Mouse (Mus musculus) naive thymus-derived CD4-positive, alpha-beta T cell, adult 2 months (primary cell): ENCODE data around the gene Tmem114.
A peak's percentile ranks its signal among the peaks of the same experiment; 100 is the strongest.

Source experiments
- DNase-seq: peaks from one replicate; pipeline ENCODE4 v3.0.0-alpha.2; 2011; ENCODE audit warnings: low read depth

Tmem114 gene

DNA sequence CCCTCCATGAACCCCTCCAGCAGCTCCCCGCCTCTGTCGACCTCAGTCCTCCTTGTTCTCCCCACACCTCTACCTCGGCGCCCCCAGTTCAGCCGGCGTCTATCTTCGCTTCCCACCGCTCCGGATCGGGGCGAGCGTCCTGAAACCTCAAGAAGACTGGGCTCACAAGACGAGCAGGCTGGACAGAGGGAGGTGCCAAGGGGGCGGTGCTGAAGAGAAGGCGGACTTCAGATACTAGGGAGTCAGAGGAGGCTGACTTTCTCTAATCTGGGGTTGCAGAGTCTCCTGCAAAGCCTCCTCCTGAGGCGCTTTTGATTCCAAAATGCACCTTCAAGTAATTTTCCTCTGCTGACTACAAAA lies at the start of gene Tmem114:
Gene Tmem114 (minus strand): TSS at position 166 of the 360 bp plus-strand sequence.
- no peak for DNase-seq

DNA sequence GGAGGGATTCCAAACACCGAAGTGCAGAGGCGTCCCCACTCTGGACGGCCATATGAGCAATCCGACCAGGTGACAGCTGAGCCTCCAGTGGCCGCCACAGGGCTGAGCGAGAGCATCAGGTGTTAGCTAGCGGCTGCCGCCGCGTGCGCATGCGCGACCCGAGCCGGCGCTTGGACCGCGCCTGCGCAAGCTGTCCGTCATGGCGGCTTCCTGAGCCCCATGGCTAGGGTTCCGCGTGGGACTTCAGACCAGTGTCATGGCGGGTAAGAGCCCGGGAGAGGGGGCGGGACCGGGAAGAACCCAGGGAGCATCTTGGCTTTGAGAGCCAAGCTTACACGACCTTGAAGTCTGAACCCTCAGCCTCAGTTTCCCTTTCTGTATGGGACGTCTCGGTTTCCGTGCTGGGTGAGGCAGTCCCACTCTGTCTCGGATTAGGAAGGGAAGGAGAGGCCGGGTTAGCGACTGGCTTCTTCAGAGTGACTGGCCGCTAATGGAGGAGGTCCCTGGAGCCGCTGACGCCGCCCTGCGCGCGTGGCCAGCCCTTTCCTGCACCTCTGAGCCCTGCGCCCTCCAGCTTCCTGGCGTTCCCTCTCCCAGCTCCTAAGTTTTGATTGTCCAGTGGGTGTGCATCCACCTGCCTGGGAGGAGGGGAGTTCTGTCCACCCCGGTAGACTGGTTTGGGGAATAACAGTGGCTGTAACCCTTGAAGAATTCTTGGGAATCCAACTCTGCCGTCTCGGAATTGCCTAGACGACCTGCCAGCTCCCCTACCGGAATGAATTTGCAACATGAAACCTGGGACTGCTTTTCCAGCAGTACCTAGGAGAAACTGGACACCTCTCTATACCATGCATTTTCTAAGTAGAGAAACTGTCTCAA lies 45.9 kb upstream of the Tmem114 start, which contains the start of gene Mettl22:
Gene Mettl22 (plus strand): TSS at position 186 of the 879 bp plus-strand sequence.
- DNase-seq, result peak; percentile 94

DNA sequence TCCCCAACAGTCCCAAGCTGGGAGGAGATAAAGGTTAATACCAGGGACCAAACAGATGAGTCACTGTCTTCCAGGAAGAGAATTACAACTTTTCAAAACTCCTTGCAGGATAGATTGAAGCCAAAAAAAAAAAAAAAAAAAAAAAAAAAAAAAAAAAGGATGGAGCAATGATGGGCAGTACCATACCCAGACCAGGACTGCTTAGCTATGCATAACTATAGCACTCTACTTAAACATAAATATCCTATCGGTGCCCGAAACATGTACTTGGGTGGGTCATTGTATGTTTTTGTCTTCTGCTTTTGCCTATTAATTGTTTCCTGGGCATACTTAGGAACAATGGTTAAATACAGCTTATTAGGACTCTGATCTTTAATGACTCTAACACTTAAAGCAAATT lies 45.2 kb upstream of the Tmem114 start:
- no peak for DNase-seq

DNA sequence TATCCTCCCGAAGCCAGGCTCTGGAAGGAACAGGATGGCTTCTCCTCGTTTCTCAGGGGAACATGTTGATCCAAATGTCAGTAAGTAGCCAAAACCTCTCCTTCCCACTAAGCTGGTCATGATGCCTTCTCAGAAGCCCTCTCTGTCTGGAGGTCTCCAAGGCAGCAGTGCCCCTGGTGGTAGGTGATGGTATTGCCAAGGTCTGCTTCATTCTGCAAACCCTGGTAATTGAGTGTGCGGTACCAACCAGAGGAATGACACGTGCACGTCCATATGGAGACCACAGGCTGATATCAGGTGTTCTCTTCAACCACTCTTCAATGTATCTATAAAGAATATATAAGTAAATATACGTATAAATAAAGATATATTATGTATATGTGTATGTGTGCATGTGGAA lies 34.2 kb upstream of the Tmem114 start:
- peak; percentile 84 for DNase-seq

- DNase-seq, result no peak
Observed at GRCm38 (mm10) chr16:8458391-8458790, 33.5 kb upstream of the Tmem114 start.

- peak; percentile 55 for DNase-seq
Observed at GRCm38 (mm10) chr16:8455221-8455620, 30.3 kb upstream of the Tmem114 start.

- no peak for DNase-seq
Observed at GRCm38 (mm10) chr16:8453301-8453700, 28.4 kb upstream of the Tmem114 start.

- DNase-seq, result no peak
Observed at GRCm38 (mm10) chr16:8446256-8446655, 21.3 kb upstream of the Tmem114 start.

- no peak for DNase-seq
Observed at GRCm38 (mm10) chr16:8444911-8445310, 20.0 kb upstream of the Tmem114 start.

DNA sequence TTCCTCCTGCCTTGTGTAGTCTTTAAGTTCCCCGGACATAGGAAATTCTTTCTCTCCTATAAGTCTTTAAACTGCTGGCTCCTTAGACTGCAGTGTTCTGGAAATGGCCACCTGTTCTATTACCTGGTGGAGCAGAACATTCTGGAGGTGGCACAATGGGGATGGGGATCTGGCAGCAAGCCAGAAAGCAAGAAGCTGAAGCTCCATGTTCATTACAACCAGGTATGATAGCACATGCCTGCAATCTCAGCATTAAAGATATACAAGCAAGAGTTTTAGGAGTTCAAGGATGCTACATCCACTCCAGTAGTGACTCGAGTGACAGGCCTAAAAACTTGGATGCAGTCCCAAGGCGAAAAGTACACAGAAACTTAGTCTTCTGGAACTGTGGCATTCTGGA lies 7.7 kb upstream of the Tmem114 start:
- no peak for DNase-seq

GRCm38 (mm10) chr16:8429531-8429930 lies 4.6 kb upstream of the Tmem114 start:
- no peak for DNase-seq

DNA sequence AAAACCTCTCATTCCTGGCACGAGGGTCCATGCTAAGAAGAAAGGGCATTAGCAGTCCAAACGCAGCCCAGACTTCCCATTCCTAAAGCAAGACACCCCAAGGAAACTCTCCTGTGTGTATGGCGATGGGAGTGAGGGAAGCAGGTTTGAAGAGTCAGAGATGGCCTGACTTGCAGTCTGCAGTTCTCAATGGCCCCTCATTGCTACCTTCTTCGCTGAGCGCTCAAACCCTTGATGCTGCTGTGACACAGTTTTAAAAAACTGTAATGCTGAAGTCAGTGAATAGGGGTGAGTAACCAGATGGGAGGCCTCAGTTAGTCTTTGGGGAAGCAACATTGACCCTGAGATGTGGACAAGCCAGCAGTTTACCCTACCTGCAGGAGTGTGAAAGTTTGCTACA lies 800 bp upstream of the Tmem114 start:
- DNase-seq, result no peak

GRCm38 (mm10) chr16:8424161-8424970 lies 570 bp downstream of the Tmem114 start:
- no peak for DNase-seq

- no peak for DNase-seq
Observed at GRCm38 (mm10) chr16:8423626-8424114, 1.3 kb downstream of the Tmem114 start.

DNA sequence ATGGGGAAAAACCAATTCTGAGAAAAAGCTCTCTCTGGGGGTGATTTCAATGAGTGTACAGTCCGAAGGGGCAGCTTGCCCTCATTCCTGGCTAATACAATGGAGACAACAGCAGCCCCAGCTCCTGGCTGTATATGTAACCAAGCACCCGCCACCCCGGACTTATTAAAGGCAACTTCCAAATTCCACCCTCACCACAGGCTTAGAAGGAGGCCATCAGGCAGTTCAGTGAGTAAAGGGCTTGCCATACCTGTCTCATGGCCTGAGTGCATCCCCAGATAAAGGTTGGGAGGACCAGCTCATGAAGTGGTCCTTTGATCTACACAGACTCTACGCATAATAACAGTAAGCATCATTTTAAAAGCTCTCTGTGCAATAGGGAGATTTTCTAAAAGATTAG lies 4.1 kb downstream of the Tmem114 start:
- DNase-seq, result no peak

DNA sequence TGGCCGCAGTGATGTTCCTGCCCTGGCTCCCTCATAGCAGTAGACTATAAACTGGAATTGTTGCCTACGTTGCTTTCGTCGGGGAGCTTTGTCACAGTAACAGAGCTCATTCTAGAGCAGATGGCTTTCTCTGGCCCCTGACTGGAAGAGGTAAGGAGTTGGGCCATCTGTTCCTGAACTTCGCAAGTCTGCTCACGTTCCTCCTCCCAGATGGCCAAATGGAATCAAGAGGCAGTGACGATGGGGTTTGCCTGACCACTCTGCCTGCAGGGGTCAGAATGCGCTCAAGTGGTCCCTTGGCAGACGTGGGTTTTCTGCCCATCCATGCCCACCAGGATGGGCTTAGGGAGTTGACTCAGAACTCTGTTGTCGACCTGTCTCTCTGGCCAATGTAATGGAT lies 4.6 kb downstream of the Tmem114 start:
- DNase-seq, result no peak

DNA sequence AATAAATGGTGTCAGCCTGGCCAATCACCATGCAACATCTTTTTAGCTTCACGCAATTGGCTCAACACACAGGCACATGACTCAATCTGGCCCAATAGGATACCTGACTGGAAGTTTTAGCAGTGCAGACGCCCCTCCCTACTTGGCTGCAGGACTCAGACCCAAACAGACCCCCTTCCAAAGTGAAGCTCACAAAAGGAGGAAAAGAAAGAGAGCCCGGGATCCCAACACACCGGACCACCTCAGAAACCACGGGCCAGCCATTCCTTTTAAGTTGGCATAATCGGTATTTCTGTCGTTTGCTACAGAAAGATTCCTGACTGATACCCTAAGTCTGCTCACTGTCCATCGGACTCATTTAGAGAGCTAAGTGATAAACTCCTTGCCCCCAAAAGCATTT lies 5.3 kb downstream of the Tmem114 start:
- no peak for DNase-seq

DNA sequence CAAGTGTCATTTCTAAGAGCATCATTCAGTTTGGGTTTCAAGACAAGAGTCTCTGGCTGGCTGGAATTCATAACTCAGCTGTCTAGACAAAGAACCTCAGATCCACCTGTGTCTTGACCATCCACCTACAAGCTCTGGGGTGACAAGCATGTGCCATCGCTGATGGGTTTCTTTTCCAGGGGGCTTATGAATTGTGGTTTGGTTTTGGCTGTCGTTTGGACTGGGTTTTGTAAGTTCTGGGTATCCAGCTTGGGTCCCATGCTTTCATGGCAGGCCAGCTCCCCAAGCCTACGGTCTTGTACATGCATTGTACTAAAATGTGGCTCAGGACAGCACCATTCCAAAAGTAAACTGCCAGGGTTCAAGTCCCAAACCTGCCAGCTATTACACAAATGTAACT lies 6.8 kb downstream of the Tmem114 start:
- DNase-seq, result no peak

DNA sequence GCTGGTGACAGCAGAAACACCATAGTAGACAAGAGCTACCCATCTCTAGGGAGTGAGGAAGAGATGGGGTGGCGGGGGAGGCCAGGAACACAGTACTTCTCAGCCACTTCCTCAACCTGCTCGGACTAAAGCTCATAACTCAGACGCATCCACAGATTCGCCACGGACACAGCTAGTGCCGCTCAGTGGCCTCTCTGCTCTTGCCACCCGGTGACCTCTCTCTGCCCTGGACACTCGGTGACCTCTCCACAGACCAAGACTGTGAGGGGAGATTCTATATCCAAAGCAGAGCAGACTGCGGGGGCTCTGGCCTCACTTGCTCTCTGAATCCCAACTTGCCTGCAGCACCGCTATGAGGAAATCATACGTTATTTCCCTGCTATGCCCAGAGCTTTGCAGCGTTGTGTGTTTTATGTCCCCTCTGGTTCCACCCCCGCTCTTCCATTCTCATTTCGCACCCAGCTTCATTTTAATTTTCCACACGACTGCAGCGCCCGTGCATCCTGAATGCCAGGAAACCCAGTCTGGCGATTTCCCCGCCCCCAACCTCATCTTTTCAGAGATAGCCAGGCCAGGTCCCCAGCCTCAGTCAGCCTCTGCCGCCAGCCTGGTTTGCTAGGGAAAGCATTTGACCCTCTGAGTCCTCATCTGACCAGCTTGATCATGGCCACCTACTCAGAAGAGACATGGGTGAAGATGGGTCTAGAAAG lies 7.8 kb downstream of the Tmem114 start:
- no peak for DNase-seq

- DNase-seq, result no peak
Observed at GRCm38 (mm10) chr16:8415996-8416395, 8.9 kb downstream of the Tmem114 start.

DNA sequence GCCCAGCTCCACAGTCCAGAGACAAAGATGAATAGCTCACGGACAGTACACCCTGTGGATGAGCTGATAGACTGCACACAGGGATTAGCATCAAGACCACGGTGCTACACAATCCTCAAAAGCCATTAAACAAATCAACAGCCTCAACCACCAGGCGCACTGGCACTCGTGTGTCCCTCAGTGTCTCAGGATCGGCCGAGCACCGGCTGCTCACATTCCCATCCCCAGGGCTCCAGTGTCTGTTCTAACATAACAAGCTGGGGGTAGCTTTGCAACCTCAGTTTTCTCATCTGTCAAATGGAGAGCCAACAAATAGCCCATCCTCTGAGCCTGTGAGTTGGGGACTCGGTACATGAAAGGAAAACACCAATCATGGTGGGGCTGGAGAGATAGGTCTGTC lies 11.5 kb downstream of the Tmem114 start:
- DNase-seq, result no peak

GRCm38 (mm10) chr16:8412213-8412612 lies 12.7 kb downstream of the Tmem114 start:
- DNase-seq, result peak; percentile 80
